Mouse (Mus musculus): ENCODE measurements around the gene Dpf3.

Gene Dpf3

GRCm38 (mm10) chr12:83487476-83487991, at the start of gene Dpf3:
Dpf3 (minus strand) TSS chr12:83487716.
- Histone ChIP-seq H3K27me3 (ENCODE audit: control insufficient read depth, insufficient read depth, low read length, poor library complexity, severe bottlenecking) (peaks cover 7% of the 10 kb centered on the region; the same call in 1 of the 2 replicates), H3K36me3 (ENCODE audit: control insufficient read depth, insufficient read depth, low read length, poor library complexity, severe bottlenecking) (no peaks in the 10 kb centered on the region)
- DNase-seq (ENCODE audit: low read depth, low spot score), result peak; percentile 93

GRCm38 (mm10) chr12:83536039-83536438, 48.5 kb upstream of the Dpf3 start:
- no peak for DNase-seq (ENCODE audit: low read depth, low spot score)
- Histone ChIP-seq H3K27me3 (ENCODE audit: control insufficient read depth, insufficient read depth, low read length, poor library complexity, severe bottlenecking) (no peaks in the 10 kb centered on the region), H3K36me3 (ENCODE audit: control insufficient read depth, insufficient read depth, low read length, poor library complexity, severe bottlenecking) (peaks cover 1% of the 10 kb centered on the region; the same call in 1 of the 2 replicates)

- Histone ChIP-seq H3K36me3 (ENCODE audit: control insufficient read depth, insufficient read depth, low read length, poor library complexity, severe bottlenecking) (peaks cover 1% of the 10 kb centered on the region; the same call in 1 of the 2 replicates), H3K27me3 (ENCODE audit: control insufficient read depth, insufficient read depth, low read length, poor library complexity, severe bottlenecking) (no peaks in the 10 kb centered on the region)
- no peak for DNase-seq (ENCODE audit: low read depth, low spot score)
These were observed 47.9 kb upstream of the Dpf3 start for GRCm38 (mm10) chr12:83535428-83535827.

- Histone ChIP-seq H3K27me3 (ENCODE audit: control insufficient read depth, insufficient read depth, low read length, poor library complexity, severe bottlenecking) (no peaks in the 10 kb centered on the region), H3K36me3 (ENCODE audit: control insufficient read depth, insufficient read depth, low read length, poor library complexity, severe bottlenecking) (no peaks in the 10 kb centered on the region; the same call in 1 of the 2 replicates)
- DNase-seq (ENCODE audit: low read depth, low spot score), result no peak
These were observed 46.7 kb upstream of the Dpf3 start for GRCm38 (mm10) chr12:83534190-83534589.

- no peak for DNase-seq (ENCODE audit: low read depth, low spot score)
- Histone ChIP-seq H3K27me3 (ENCODE audit: control insufficient read depth, insufficient read depth, low read length, poor library complexity, severe bottlenecking) (no peaks in the 10 kb centered on the region), H3K36me3 (ENCODE audit: control insufficient read depth, insufficient read depth, low read length, poor library complexity, severe bottlenecking) (no peaks in the 10 kb centered on the region; the same call in 1 of the 2 replicates)
These were observed 45.5 kb upstream of the Dpf3 start for GRCm38 (mm10) chr12:83532966-83533365.

GRCm38 (mm10) chr12:83531992-83532391, 44.5 kb upstream of the Dpf3 start:
- H3K27me3 ChIP-seq (ENCODE audit: control insufficient read depth, insufficient read depth, low read length, poor library complexity, severe bottlenecking), result no peaks in the 10 kb centered on the region
- H3K36me3 ChIP-seq (ENCODE audit: control insufficient read depth, insufficient read depth, low read length, poor library complexity, severe bottlenecking), result no peaks in the 10 kb centered on the region; the same call in 1 of the 2 replicates
- DNase-seq (ENCODE audit: low read depth, low spot score), result no peak

- no peaks in the 10 kb centered on the region for H3K27me3 ChIP-seq (ENCODE audit: control insufficient read depth, insufficient read depth, low read length, poor library complexity, severe bottlenecking)
- no peak for DNase-seq (ENCODE audit: low read depth, low spot score)
- H3K36me3 ChIP-seq (ENCODE audit: control insufficient read depth, insufficient read depth, low read length, poor library complexity, severe bottlenecking), result no peaks in the 10 kb centered on the region
These were observed 41.1 kb upstream of the Dpf3 start for GRCm38 (mm10) chr12:83528665-83529064.

GRCm38 (mm10) chr12:83527816-83528215, 40.3 kb upstream of the Dpf3 start:
- H3K27me3 ChIP-seq (ENCODE audit: control insufficient read depth, insufficient read depth, low read length, poor library complexity, severe bottlenecking), result no peaks in the 10 kb centered on the region
- no peaks in the 10 kb centered on the region for H3K36me3 ChIP-seq (ENCODE audit: control insufficient read depth, insufficient read depth, low read length, poor library complexity, severe bottlenecking)
- DNase-seq (ENCODE audit: low read depth, low spot score), result no peak

GRCm38 (mm10) chr12:83525822-83526544, 38.5 kb upstream of the Dpf3 start:
- H3K36me3 ChIP-seq (ENCODE audit: control insufficient read depth, insufficient read depth, low read length, poor library complexity, severe bottlenecking), result no peaks in the 10 kb centered on the region

GRCm38 (mm10) chr12:83524329-83524728, 36.8 kb upstream of the Dpf3 start:
- DNase-seq (ENCODE audit: low read depth, low spot score), result no peak
- Histone ChIP-seq H3K27me3 (ENCODE audit: control insufficient read depth, insufficient read depth, low read length, poor library complexity, severe bottlenecking) (no peaks in the 10 kb centered on the region), H3K36me3 (ENCODE audit: control insufficient read depth, insufficient read depth, low read length, poor library complexity, severe bottlenecking) (no peaks in the 10 kb centered on the region)

More at GRCm38 (mm10) chr12:83525822-83526544, 38.5 kb upstream of the Dpf3 start:
- H3K27me3 ChIP-seq (ENCODE audit: control insufficient read depth, insufficient read depth, low read length, poor library complexity, severe bottlenecking), result no peaks in the 10 kb centered on the region
- no peak for DNase-seq (ENCODE audit: low read depth, low spot score)

GRCm38 (mm10) chr12:83523892-83524291, 36.4 kb upstream of the Dpf3 start:
- H3K36me3 ChIP-seq (ENCODE audit: control insufficient read depth, insufficient read depth, low read length, poor library complexity, severe bottlenecking), result no peaks in the 10 kb centered on the region
- DNase-seq (ENCODE audit: low read depth, low spot score), result no peak
- H3K27me3 ChIP-seq (ENCODE audit: control insufficient read depth, insufficient read depth, low read length, poor library complexity, severe bottlenecking), result no peaks in the 10 kb centered on the region

- no peaks in the 10 kb centered on the region for H3K36me3 ChIP-seq (ENCODE audit: control insufficient read depth, insufficient read depth, low read length, poor library complexity, severe bottlenecking)
- no peaks in the 10 kb centered on the region for H3K27me3 ChIP-seq (ENCODE audit: control insufficient read depth, insufficient read depth, low read length, poor library complexity, severe bottlenecking)
- DNase-seq (ENCODE audit: low read depth, low spot score), result no peak
These were observed 35.5 kb upstream of the Dpf3 start for GRCm38 (mm10) chr12:83523056-83523455.

GRCm38 (mm10) chr12:83521083-83521482, 33.6 kb upstream of the Dpf3 start:
- Histone ChIP-seq H3K36me3 (ENCODE audit: control insufficient read depth, insufficient read depth, low read length, poor library complexity, severe bottlenecking) (no peaks in the 10 kb centered on the region), H3K27me3 (ENCODE audit: control insufficient read depth, insufficient read depth, low read length, poor library complexity, severe bottlenecking) (no peaks in the 10 kb centered on the region)
- no peak for DNase-seq (ENCODE audit: low read depth, low spot score)

GRCm38 (mm10) chr12:83520311-83520890, 32.9 kb upstream of the Dpf3 start, which contains the start of gene Dcaf4:
Dcaf4 (plus strand) TSS chr12:83520466.
- DNase-seq (ENCODE audit: low read depth, low spot score), result peak; percentile 96
- no peaks in the 10 kb centered on the region for H3K27me3 ChIP-seq (ENCODE audit: control insufficient read depth, insufficient read depth, low read length, poor library complexity, severe bottlenecking)
- H3K36me3 ChIP-seq (ENCODE audit: control insufficient read depth, insufficient read depth, low read length, poor library complexity, severe bottlenecking), result no peaks in the 10 kb centered on the region

- Histone ChIP-seq H3K36me3 (ENCODE audit: control insufficient read depth, insufficient read depth, low read length, poor library complexity, severe bottlenecking) (no peaks in the 10 kb centered on the region), H3K27me3 (ENCODE audit: control insufficient read depth, insufficient read depth, low read length, poor library complexity, severe bottlenecking) (no peaks in the 10 kb centered on the region)
- DNase-seq (ENCODE audit: low read depth, low spot score), result no peak
These were observed 30.1 kb upstream of the Dpf3 start for GRCm38 (mm10) chr12:83517580-83517979.

Data from splenic B cell, adult 2 months (primary cell).